Comparison of ENCODE assay signal across 13 mouse cellular contexts in the genomic region with DNA sequence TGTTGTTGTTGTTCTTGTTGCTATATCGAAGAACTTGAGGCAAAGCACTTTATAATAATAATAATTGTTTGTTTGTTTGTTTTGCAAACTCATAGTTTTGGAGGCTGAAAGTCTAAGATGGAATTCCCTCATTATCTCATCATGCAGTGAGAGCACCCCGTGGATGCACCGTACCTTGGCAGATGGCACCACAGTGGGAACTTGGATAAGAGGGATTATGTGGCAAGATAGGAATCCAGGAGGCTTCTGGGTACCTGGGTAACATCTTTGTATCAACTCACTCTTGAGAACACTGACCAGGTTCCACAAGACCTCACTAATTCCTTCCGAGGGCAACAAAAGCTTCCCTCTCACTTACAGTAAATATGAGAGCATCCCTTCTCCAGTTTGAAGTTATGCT.
"Had no signal": no experiment of that assay in that cellular context is flagged by ENCODE, and none has a peak within 500 bp of the region (broad histone marks: within the 10 kb centered on the region; RNA-seq: fewer than 3 reads in every experiment).

No protein-coding gene starts in this region.

- DNase-seq: kidney, postnatal 10 days; kidney, postnatal 36 days; layer of hippocampus, postnatal 36 days; liver, embryonic 13.5 days; lung, adult 2 months; lung, postnatal 14 days; lung, postnatal 4 days; midbrain, embryonic 14.5 days; thymus, adult 2 months; thymus, postnatal 14 days had no signal

- H3K4me1 ChIP-seq: liver, embryonic 13.5 days had no signal

- H3K4me3 ChIP-seq: left cerebral cortex, adult 2 months; liver, embryonic 13.5 days had no signal

- H3K4me2 ChIP-seq: liver, embryonic 13.5 days; midbrain, embryonic 11.5 days had no signal

- H3K27ac ChIP-seq: left cerebral cortex, adult 2 months; liver, embryonic 13.5 days; stomach, postnatal 0 days had no signal

- H3K9me3 ChIP-seq: liver, embryonic 13.5 days had no signal

- H3K36me3 ChIP-seq: liver, embryonic 13.5 days had no signal

- H3K9ac ChIP-seq: liver, embryonic 13.5 days had no signal

- H3K27me3 ChIP-seq: liver, embryonic 13.5 days had no signal
